Mouse (Mus musculus) forebrain, postnatal 0 days (tissue): Measurements from ENCODE around the gene Fgf4. TPM values are rescaled to one million over a fixed set of nuclear protein-coding genes. Genes with fewer than 3 reads are reported as not detected.

ENCODE experiments used
- ATAC-seq: fragments of 200-750 bp; cut with Nextera tagmentation; 2 replicates; pipeline ENCODE4 v1.8.0; 2017; ENCODE audit warnings: mild to moderate bottlenecking, moderate library complexity
- DNase-seq: peaks from one replicate; pipeline ENCODE4 v3.0.0-alpha.2; 2015
- H3K27ac ChIP-seq: fragments of 300-500 bp; sonication (generic); 2 replicates; pipeline ENCODE4 v1.5.1; 2014; ENCODE audit warnings: low read depth, mild to moderate bottlenecking, antibody characterized with exemption, low read length, moderate library complexity, mixed read lengths
- H3K27me3 ChIP-seq: fragments of 300-500 bp; sonication (generic); 2 replicates; pipeline ENCODE4 v1.6.1; 2014; ENCODE audit warnings: mild to moderate bottlenecking, low read length, mixed read lengths; ENCODE audit not compliant: insufficient read depth
- H3K36me3 ChIP-seq: fragments of 300-500 bp; sonication (generic); 2 replicates; pipeline ENCODE4 v1.6.1; 2014; ENCODE audit warnings: mild to moderate bottlenecking, moderate library complexity; ENCODE audit not compliant: insufficient read depth
- H3K4me1 ChIP-seq: fragments of 300-500 bp; sonication (generic); 2 replicates; pipeline ENCODE4 v1.6.1; 2014; ENCODE audit warnings: antibody characterized with exemption; ENCODE audit not compliant: insufficient read depth
- H3K4me2 ChIP-seq: fragments of 300-500 bp; sonication (generic); 2 replicates; pipeline ENCODE4 v1.6.1; 2014; ENCODE audit warnings: low read depth, mild to moderate bottlenecking, moderate library complexity
- H3K4me3 ChIP-seq: fragments of 300-500 bp; sonication (generic); 2 replicates; pipeline ENCODE4 v1.5.1; 2014; ENCODE audit warnings: low read depth, low read length, mixed read lengths
- H3K9ac ChIP-seq: fragments of 300-500 bp; sonication (generic); 2 replicates; pipeline ENCODE4 v1.6.1; 2014; ENCODE audit warnings: mild to moderate bottlenecking
- H3K9me3 ChIP-seq: fragments of 300-500 bp; sonication (generic); 2 replicates; pipeline ENCODE4 v1.6.1; 2016; ENCODE audit warnings: low read length
- CTCF ChIP-seq: sonication (generic); IDR thresholded peaks from 2 replicates; pipeline ENCODE4 v1.5.1; 2016; ENCODE audit warnings: antibody characterized with exemption, control low read depth, low read depth
- WGBS: fragments of 180-500 bp; shearing (Covaris S2); extraction: QIAGEN DNeasy Blood & Tissue Kit; methylation state at CpG from one replicate; pipeline ENCODE4 v1.1.7; 2014; 5-methylcytosine and 5-hydroxymethylcytosine counted together
- polyA plus RNA-seq: library from polyadenylated mRNA; unstranded; fragments of >200 nt; fragmentation: Nextera tagmentation; extraction: Ambion mirVana; gene quantifications from 2 replicates; pipeline ENCODE4 v1.2.1, GENCODE M21; 2015
- total RNA-seq: library from RNA; depleted of rRNA; stranded (reverse); fragments of >200 nt; gene quantifications from 2 replicates; pipeline ENCODE4 v1.2.3, GENCODE M21; 2014

Fgf4 gene
- total and polyA plus RNA-seq, 2 experiments from 2014 or later, result not detected

DNA sequence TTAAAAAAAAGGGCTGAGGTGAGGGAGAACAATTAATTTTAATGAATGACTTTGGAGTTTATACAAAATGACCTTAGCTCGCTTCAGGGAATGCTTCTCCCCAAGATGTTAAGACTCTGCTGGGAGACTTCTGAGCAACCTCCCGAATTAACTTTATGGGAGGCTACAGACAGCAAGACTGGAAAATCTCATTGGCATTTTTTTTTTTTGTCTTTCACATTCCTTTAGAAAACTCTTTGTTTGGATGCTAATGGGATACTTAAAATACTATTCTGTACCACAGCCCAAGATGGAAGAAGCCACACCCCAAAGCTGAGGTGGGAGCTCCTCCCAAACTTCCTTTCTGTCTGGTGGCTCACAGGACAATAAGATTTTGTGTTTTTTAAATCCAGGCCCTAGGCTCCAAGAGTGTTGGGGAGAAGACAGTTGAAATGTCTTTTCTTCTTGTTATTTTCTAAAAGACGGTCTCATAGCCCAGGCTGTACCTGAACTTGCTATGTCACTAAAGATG, 17.0 kb downstream of the Fgf4 start:
- no peaks in the 10 kb centered on the region for H3K36me3 ChIP-seq
- peaks cover 55% of the 10 kb centered on the region for H3K27me3 ChIP-seq
- no peaks in the 10 kb centered on the region for H3K9me3 ChIP-seq
- TF ChIP-seq CTCF, result no peak
- 38% methylated on average over 3 of the region's 3 CpGs for WGBS
- H3K4me3 ChIP-seq, result no peak overlapping the region
- H3K4me2 ChIP-seq, result no peak overlapping the region
- H3K27ac ChIP-seq, result no peak overlapping the region
- no peak for ATAC-seq
- DNase-seq, result no peak
- H3K4me1 ChIP-seq, result no peaks in the 10 kb centered on the region
- H3K9ac ChIP-seq, result no peak overlapping the region

DNA sequence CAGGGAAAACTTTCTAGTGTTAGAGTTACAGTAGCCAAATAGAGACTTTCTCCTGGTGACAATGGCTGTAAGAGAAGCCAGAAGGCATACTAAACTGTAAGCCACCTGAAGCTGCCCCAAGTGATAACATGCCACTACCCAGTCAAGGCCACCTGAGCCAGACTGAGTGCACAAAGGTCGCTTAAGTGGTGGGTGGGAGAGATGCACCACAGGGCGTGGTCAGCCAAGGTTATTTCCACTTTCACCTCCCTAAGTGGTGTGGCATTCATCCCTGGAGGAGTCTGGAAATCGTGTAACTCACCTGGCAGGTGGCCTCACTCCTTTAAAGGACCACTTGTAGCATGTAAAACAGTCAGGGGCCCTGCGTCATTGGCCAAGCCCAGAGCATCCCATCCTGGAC, 20.0 kb downstream of the Fgf4 start:
- no peak for ATAC-seq
- Histone ChIP-seq H3K4me2 (no peak overlapping the region), H3K4me3 (no peak overlapping the region), H3K4me1 (no peaks in the 10 kb centered on the region), H3K36me3 (no peaks in the 10 kb centered on the region), H3K27me3 (peaks cover 34% of the 10 kb centered on the region), H3K9me3 (no peaks in the 10 kb centered on the region), H3K27ac (no peak overlapping the region), H3K9ac (no peak overlapping the region)
- 68% methylated on average over 4 of the region's 4 CpGs for WGBS
- no peak for DNase-seq
- no peak for TF ChIP-seq CTCF

DNA sequence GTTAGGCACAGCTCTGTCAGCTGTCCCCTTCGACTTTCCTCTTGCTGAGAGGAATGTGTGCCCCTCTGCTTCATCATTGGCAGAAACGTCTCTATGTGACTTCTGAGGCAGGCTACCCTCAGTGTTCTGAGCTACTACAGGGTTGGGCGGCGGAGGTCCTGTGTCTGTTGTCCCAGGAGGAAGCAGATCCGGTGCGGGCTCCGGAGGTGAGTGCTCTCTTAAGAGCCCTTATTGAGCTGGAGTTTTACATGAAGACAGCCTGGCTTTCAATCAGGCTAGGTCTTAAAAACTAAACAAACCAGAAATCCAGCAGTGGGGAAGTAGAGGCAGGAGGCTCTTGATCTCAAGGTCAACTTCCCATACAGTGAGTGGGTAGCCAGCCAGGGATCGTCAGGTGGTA, 20.4 kb downstream of the Fgf4 start:
- Histone ChIP-seq H3K9me3 (no peaks in the 10 kb centered on the region), H3K4me3 (no peak overlapping the region), H3K36me3 (no peaks in the 10 kb centered on the region), H3K4me1 (no peaks in the 10 kb centered on the region), H3K27ac (no peak overlapping the region), H3K27me3 (peaks cover 30% of the 10 kb centered on the region), H3K9ac (no peak overlapping the region), H3K4me2 (no peak overlapping the region)
- no peak for DNase-seq
- TF ChIP-seq CTCF, result no peak
- no peak for ATAC-seq
- 84% methylated on average over 8 of the region's 8 CpGs for WGBS

DNA sequence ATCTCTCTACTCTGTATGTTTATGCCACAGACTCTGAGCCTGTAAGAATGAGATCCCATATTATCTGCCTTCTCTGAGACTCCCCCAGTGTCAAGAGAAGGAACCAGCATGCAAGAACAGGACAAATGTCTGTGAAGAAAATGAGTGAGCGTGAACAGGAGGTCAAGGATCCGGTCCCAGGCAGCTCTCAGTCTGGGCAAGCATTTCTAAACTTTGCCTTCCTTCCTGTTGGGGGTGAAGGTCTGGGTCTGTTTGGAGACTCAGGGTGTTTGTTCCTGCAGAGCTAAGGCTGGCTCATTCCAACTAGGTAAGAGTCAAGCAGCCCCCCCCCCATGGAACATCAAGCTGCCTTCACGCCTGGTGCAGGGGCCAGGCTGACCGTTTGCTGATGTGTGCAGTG, 25.3 kb downstream of the Fgf4 start:
- no peaks in the 10 kb centered on the region for H3K36me3 ChIP-seq
- H3K27ac ChIP-seq, result no peak overlapping the region
- no peaks in the 10 kb centered on the region for H3K27me3 ChIP-seq
- ATAC-seq, result no peak
- WGBS, result 76% methylated on average over 4 of the region's 4 CpGs
- H3K9me3 ChIP-seq, result no peaks in the 10 kb centered on the region
- TF ChIP-seq CTCF, result no peak
- DNase-seq, result no peak
- H3K4me2 ChIP-seq, result no peak overlapping the region
- H3K9ac ChIP-seq, result no peak overlapping the region
- no peaks in the 10 kb centered on the region for H3K4me1 ChIP-seq
- no peak overlapping the region for H3K4me3 ChIP-seq

DNA sequence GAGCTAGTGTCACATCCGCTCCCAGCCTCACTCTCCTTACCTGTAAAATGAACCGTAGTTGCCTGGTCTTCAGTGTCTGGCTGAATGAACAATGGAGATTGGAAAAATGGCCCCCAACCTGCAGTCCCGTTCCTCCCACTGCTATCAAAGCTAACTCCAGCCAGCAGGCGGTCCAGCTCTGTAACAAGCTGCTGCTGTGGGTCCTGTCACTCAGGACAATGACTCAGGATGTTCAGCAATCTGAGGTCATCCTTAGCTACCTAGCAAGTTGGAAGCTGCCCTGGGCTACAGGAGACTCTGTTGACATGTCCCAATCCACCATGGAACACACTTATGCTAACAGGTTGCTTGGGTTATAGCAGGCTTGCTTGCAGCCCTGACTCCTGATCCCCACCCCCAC, 26.0 kb downstream of the Fgf4 start:
- no peaks in the 10 kb centered on the region for H3K36me3 ChIP-seq
- H3K4me2 ChIP-seq, result no peak overlapping the region
- DNase-seq (no peak), ATAC-seq (no peak)
- no peak for TF ChIP-seq CTCF
- H3K9me3 ChIP-seq, result no peaks in the 10 kb centered on the region
- no peaks in the 10 kb centered on the region for H3K4me1 ChIP-seq
- H3K9ac ChIP-seq, result no peak overlapping the region
- WGBS, result 66% methylated on average over 4 of the region's 4 CpGs
- no peaks in the 10 kb centered on the region for H3K27me3 ChIP-seq
- H3K4me3 ChIP-seq, result no peak overlapping the region
- H3K27ac ChIP-seq, result no peak overlapping the region

DNA sequence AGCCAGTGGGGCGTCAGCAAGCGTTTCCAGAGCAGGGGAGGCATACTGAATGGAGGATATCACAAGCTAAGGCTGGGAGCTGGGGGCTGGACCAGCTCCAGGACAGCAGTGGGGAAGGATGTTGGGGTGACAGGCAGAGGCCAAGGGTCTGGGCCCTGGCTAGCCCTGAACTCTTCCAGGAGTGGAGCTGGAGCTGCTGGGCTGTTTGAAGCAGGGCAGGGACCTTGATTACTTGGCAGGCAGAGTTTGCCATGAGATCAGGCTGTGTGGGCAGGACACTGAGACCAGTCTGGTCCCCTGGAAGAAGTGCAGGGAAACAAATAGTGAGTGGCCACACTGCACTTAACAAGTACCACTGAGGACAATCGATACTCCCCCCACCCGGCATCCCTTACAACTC, 27.1 kb downstream of the Fgf4 start:
- ATAC-seq (no peak), DNase-seq (no peak)
- no peaks in the 10 kb centered on the region for H3K27me3 ChIP-seq
- no peak for TF ChIP-seq CTCF
- no peak overlapping the region for H3K27ac ChIP-seq
- H3K9ac ChIP-seq, result no peak overlapping the region
- no peaks in the 10 kb centered on the region for H3K36me3 ChIP-seq
- no peaks in the 10 kb centered on the region for H3K9me3 ChIP-seq
- no peaks in the 10 kb centered on the region for H3K4me1 ChIP-seq
- no peak overlapping the region for H3K4me3 ChIP-seq
- no peak overlapping the region for H3K4me2 ChIP-seq
- 68% methylated on average over 4 of the region's 4 CpGs for WGBS

DNA sequence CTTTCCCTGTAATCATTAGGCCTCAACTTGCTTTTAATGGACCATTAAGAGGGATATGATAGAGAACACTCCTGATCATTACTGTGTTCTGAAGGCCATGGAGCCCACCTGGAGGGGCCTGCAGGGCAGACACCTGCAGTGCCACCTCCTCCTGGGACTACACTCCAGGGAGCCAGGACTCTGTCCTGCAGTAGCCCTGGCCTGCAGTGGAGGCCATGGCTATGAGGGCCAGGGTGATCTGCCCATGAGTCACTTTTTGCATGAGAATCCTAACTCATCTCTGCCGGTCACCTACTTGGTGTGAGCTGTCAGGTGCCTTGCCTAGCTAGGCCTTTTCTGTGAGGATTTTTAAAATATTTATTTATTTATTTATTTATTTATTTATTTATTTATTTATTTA, 31.2 kb downstream of the Fgf4 start:
- Histone ChIP-seq H3K9me3 (no peaks in the 10 kb centered on the region), H3K4me2 (no peak overlapping the region), H3K9ac (no peak overlapping the region), H3K36me3 (no peaks in the 10 kb centered on the region), H3K27ac (no peak overlapping the region), H3K4me3 (no peak overlapping the region), H3K27me3 (no peaks in the 10 kb centered on the region), H3K4me1 (no peaks in the 10 kb centered on the region)
- DNase-seq (no peak), ATAC-seq (no peak)
- WGBS, result 97% methylated on average over 1 of the region's 1 CpGs
- TF ChIP-seq CTCF, result no peak

DNA sequence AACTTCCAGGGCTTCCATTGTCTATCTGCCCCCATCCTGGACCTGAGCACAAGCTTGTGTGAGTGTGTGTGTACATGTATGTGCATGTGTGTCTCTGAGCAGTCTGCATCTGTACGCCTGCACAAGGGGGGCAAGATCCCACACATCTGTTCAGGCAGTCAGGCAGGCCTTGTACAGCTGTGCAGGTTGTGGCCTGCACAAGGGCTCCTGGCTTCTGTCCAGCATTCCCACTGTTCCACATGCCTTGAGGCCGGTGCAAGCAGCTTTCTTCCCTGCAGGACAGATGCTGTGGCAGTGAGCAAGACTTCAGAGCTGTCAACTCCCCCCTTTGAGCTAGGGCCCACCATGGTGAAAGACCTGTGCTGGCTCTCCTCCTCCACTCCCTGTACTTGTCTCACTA, 35.9 kb downstream of the Fgf4 start:
- no peak for DNase-seq
- H3K27me3 ChIP-seq, result no peaks in the 10 kb centered on the region
- no peaks in the 10 kb centered on the region for H3K4me1 ChIP-seq
- no peaks in the 10 kb centered on the region for H3K9me3 ChIP-seq
- H3K36me3 ChIP-seq, result no peaks in the 10 kb centered on the region
- H3K4me2 ChIP-seq, result no peak overlapping the region
- H3K9ac ChIP-seq, result no peak overlapping the region
- no peak for TF ChIP-seq CTCF
- no peak for ATAC-seq
- H3K27ac ChIP-seq, result no peak overlapping the region
- 34% methylated on average over 2 of the region's 2 CpGs for WGBS
- H3K4me3 ChIP-seq, result no peak overlapping the region
